Mouse (Mus musculus) urinary bladder, adult 18-20 months (tissue): ENCODE measurements at regions not wholly inside any gene's neighbourhood (a gene's known extent, or its start where the extent isn't known, plus 50 kb on each side); places are given as distances from the start of the nearest gene placed in this dataset.

Experiments used
- DNase-seq, 2 experiments: peaks; one replicate each; pipeline ENCODE4 v3.0.0; 2022; ENCODE audit warnings: low spot score in 2 of 2, mixed read lengths in 2 of 2

- DNase-seq = no peak
Observed at GRCm38 (mm10) chr6:50968546-50968945, 314.3 kb upstream of the Npvf start.

GRCm38 (mm10) chr6:50969341-50969740 lies 315.1 kb upstream of the Npvf start:
- DNase-seq = no peak

GRCm38 (mm10) chr6:50969997-50970396 lies 315.8 kb upstream of the Npvf start:
- DNase-seq = no peak

GRCm38 (mm10) chr6:50970770-50971169 lies 316.5 kb upstream of the Npvf start:
- DNase-seq = no peak

GRCm38 (mm10) chr6:50972268-50972667 lies 318.0 kb upstream of the Npvf start:
- DNase-seq = no peak

- peak in 1 of 2 experiments; percentile 52 for DNase-seq
Observed at GRCm38 (mm10) chr6:50973231-50973654, 319.0 kb upstream of the Npvf start.

GRCm38 (mm10) chr6:50973815-50974214 lies 319.6 kb upstream of the Npvf start:
- DNase-seq = no peak

- DNase-seq = no peak
Observed at GRCm38 (mm10) chr6:50974961-50975360, 320.7 kb upstream of the Npvf start.

- DNase-seq = no peak
Observed at GRCm38 (mm10) chr6:50976973-50977372, 322.7 kb upstream of the Npvf start.

GRCm38 (mm10) chr6:50977381-50977780 lies 323.1 kb upstream of the Npvf start:
- DNase-seq = no peak

GRCm38 (mm10) chr6:50978016-50978415 lies 323.8 kb upstream of the Npvf start:
- DNase-seq = no peak

- no peak for DNase-seq
Observed at GRCm38 (mm10) chr6:50978571-50978970, 324.3 kb upstream of the Npvf start.

GRCm38 (mm10) chr6:50979764-50980163 lies 325.5 kb upstream of the Npvf start:
- no peak for DNase-seq

- no peak for DNase-seq
Observed at GRCm38 (mm10) chr6:50980311-50980710, 326.1 kb upstream of the Npvf start.

- DNase-seq = no peak
Observed at GRCm38 (mm10) chr6:50981702-50982309, 327.6 kb upstream of the Npvf start.

GRCm38 (mm10) chr6:50982856-50983255 lies 328.6 kb upstream of the Npvf start:
- DNase-seq = no peak

GRCm38 (mm10) chr6:50983511-50984099 lies 329.4 kb upstream of the Npvf start:
- DNase-seq = no peak

GRCm38 (mm10) chr6:50984157-50984905 lies 330.1 kb upstream of the Npvf start:
- DNase-seq = no peak

GRCm38 (mm10) chr6:50986270-50986924 lies 332.2 kb upstream of the Npvf start:
- no peak for DNase-seq

GRCm38 (mm10) chr6:50988561-50988960 lies 334.3 kb upstream of the Npvf start:
- DNase-seq = no peak

GRCm38 (mm10) chr6:50991528-50992125 lies 337.4 kb upstream of the Npvf start:
- no peak for DNase-seq

GRCm38 (mm10) chr6:50993952-50994351 lies 339.7 kb upstream of the Npvf start:
- no peak for DNase-seq
